ENCODE assay signal across 28 mouse cellular contexts in the genomic region with DNA sequence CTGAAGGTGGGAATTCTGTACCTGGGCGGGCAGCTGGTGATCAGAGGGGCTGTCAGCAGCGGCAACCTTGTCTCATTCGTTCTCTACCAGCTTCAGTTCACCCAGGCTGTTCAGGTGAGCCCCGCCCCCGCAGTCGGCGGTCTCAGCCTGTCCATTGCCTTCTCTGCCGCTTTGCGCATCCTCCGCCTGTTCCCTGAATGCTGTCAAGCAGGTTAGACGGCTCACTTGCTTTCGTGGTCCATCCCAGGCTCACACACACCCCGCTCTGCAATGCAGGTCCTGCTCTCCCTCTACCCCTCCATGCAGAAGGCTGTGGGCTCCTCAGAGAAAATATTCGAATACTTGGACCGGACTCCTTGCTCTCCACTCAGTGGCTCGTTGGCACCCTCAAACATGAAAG. TPM values are rescaled to one million over a fixed set of nuclear protein-coding genes. Genes with fewer than 3 reads are reported as not detected.
DNase-seq lines count a peak whose midpoint lies in the region; ATAC-seq lines count a peak whose summit lies in the region.
"Had no signal": no experiment of that assay in that cellular context is flagged by ENCODE, and none has a peak within 500 bp of the region (broad histone marks: within the 10 kb centered on the region; RNA-seq: fewer than 3 reads in every experiment).

No protein-coding gene starts in this region.

- no peaks in the 10 kb centered on the region for H3K36me3 ChIP-seq in intestine, embryonic 16.5 days (ENCODE audit: control insufficient read depth, insufficient read depth, low read length)
- H3K36me3 ChIP-seq in intestine, embryonic 15.5 days, result no peaks in the 10 kb centered on the region
- no peaks in the 10 kb centered on the region for H3K36me3 ChIP-seq in embryonic facial prominence, embryonic 10.5 days (replicated peaks)
- H3K36me3 ChIP-seq: heart, embryonic 15.5 days; kidney, embryonic 15.5 days; limb, embryonic 10.5 days; liver, embryonic 15.5 days; midbrain, embryonic 15.5 days; neural tube, embryonic 12.5 days had no signal

- 21% methylated on average over 16 of the region's 16 CpGs for WGBS in intestine, embryonic 16.5 days
- WGBS in intestine, embryonic 15.5 days, result 23% methylated on average over 16 of the region's 16 CpGs
- WGBS in embryonic facial prominence, embryonic 10.5 days, result 24% methylated on average over 16 of the region's 16 CpGs

- ATAC-seq in intestine, embryonic 16.5 days, result peak; percentile 22; the same call in 1 of the 2 replicates
- no peak for ATAC-seq in intestine, embryonic 15.5 days
- ATAC-seq: inflammation-experienced regulatory T-cells, adult 6 months; midbrain, embryonic 15.5 days had no signal

- no peaks in the 10 kb centered on the region for H3K9me3 ChIP-seq in intestine, embryonic 16.5 days (ENCODE audit: control insufficient read depth, low read length)
- no peaks in the 10 kb centered on the region for H3K9me3 ChIP-seq in intestine, embryonic 15.5 days
- no peaks in the 10 kb centered on the region for H3K9me3 ChIP-seq in embryonic facial prominence, embryonic 10.5 days
- H3K9me3 ChIP-seq: heart, embryonic 15.5 days; kidney, embryonic 15.5 days; limb, embryonic 10.5 days; liver, embryonic 15.5 days; megakaryocyte, embryonic 14.5 days; midbrain, embryonic 15.5 days; neural tube, embryonic 12.5 days had no signal

- H3K27ac ChIP-seq in intestine, embryonic 16.5 days (ENCODE audit: low read length), result no peak overlapping the region
- H3K27ac ChIP-seq in intestine, embryonic 15.5 days, result no peak overlapping the region
- H3K27ac ChIP-seq in embryonic facial prominence, embryonic 10.5 days (replicated peaks), result no peak overlapping the region
- H3K27ac ChIP-seq: heart, embryonic 15.5 days; hindbrain, embryonic 14.5 days; kidney, embryonic 15.5 days; limb, embryonic 10.5 days; liver, embryonic 15.5 days; midbrain, embryonic 15.5 days; neural tube, embryonic 12.5 days had no signal

- DNase-seq in urinary bladder, postnatal 14 days (ENCODE audit: low spot score), result peak; percentile 75
- no peak for DNase-seq in urinary bladder, postnatal 10 days (ENCODE audit: low spot score)
- peak; percentile 48 for DNase-seq in embryonic facial prominence, embryonic 10.5 days (ENCODE audit: low spot score)
- peak; percentile 21 for DNase-seq in mesoderm, embryonic 11.5 days (ENCODE audit: low read depth, low spot score)
- DNase-seq in cerebellum, adult 11-12 months, result no peak
- DNase-seq in spleen, postnatal 36 days (ENCODE audit: low spot score in 2 of 2), result no peak
- DNase-seq: adrenal gland, postnatal 36 days; B cell, adult 2 months; cerebellum, adult 11 months; cerebellum, postnatal 10 days; gastrocnemius, postnatal 25 days; heart, postnatal 4 days; kidney, postnatal 36 days; layer of hippocampus, adult 9-11 months; liver; lung, postnatal 10 days; right cerebral cortex, postnatal 14 days had no signal

- H3K4me1 ChIP-seq in intestine, embryonic 16.5 days (ENCODE audit: control insufficient read depth, insufficient read depth, low read length), result peaks cover 8% of the 10 kb centered on the region; the same call in 1 of the 2 replicates
- H3K4me1 ChIP-seq in intestine, embryonic 15.5 days (replicated peaks), result peaks cover 9% of the 10 kb centered on the region
- H3K4me1 ChIP-seq in embryonic facial prominence, embryonic 10.5 days, result peaks cover 13% of the 10 kb centered on the region

- peaks cover 13% of the 10 kb centered on the region for H3K27me3 ChIP-seq in intestine, embryonic 16.5 days (replicated peaks; ENCODE audit: control insufficient read depth, insufficient read depth, low read length)
- peaks cover 47% of the 10 kb centered on the region for H3K27me3 ChIP-seq in intestine, embryonic 15.5 days (replicated peaks)
- peaks cover 99% of the 10 kb centered on the region for H3K27me3 ChIP-seq in embryonic facial prominence, embryonic 10.5 days (replicated peaks; ENCODE audit: low read depth, poor library complexity, severe bottlenecking)
- H3K27me3 ChIP-seq: megakaryocyte, embryonic 14.5 days had no signal

- H3K4me2 ChIP-seq in intestine, embryonic 16.5 days (ENCODE audit: low read depth, low read length), result no peak overlapping the region
- no peak overlapping the region for H3K4me2 ChIP-seq in intestine, embryonic 15.5 days (replicated peaks)
- H3K4me2 ChIP-seq: heart, embryonic 15.5 days; hindbrain, embryonic 14.5 days; kidney, embryonic 15.5 days; liver, embryonic 15.5 days; midbrain, embryonic 15.5 days; neural tube, embryonic 12.5 days had no signal

- no peak overlapping the region for H3K4me3 ChIP-seq in intestine, embryonic 16.5 days (ENCODE audit: low read length)
- no peak overlapping the region for H3K4me3 ChIP-seq in intestine, embryonic 15.5 days (replicated peaks)
- no peak overlapping the region for H3K4me3 ChIP-seq in embryonic facial prominence, embryonic 10.5 days
- H3K4me3 ChIP-seq: heart, embryonic 15.5 days; kidney, embryonic 15.5 days; limb, embryonic 10.5 days; liver, embryonic 15.5 days; megakaryocyte, embryonic 14.5 days; midbrain, embryonic 15.5 days; neural tube, embryonic 12.5 days had no signal

- H3K9ac ChIP-seq in intestine, embryonic 16.5 days (ENCODE audit: low read depth, low read length), result no peak overlapping the region
- no peak overlapping the region for H3K9ac ChIP-seq in intestine, embryonic 15.5 days
- H3K9ac ChIP-seq: heart, embryonic 15.5 days; hindbrain, embryonic 14.5 days; kidney, embryonic 15.5 days; liver, embryonic 15.5 days; midbrain, embryonic 15.5 days; neural tube, embryonic 12.5 days had no signal

RNA-seq across cellular contexts. Expression of gene Psmb8, which starts 4.7 kb away (rescaled TPM):
- 20.7 and 23.1 TPM in 2 replicates for polyA plus RNA-seq in intestine, embryonic 16.5 days (2015; fragmentation: Nextera tagmentation; extraction: Ambion mirVana)
- polyA plus RNA-seq in intestine, embryonic 15.5 days (2015; fragmentation: Nextera tagmentation; extraction: Ambion mirVana), result 15.5 and 16.9 TPM in 2 replicates
- polyA plus RNA-seq in embryonic facial prominence, embryonic 10.5 days (2016; fragmentation: Nextera tagmentation; extraction: Ambion mirVana), result 1.3 and 1.7 TPM in 2 replicates

RNA-seq across cellular contexts. Expression of gene Psmb9, which starts 5.3 kb away (rescaled TPM):
- polyA plus RNA-seq in intestine, embryonic 16.5 days (2015; fragmentation: Nextera tagmentation; extraction: Ambion mirVana), result 13.4 and 15.3 TPM in 2 replicates
- polyA plus RNA-seq in intestine, embryonic 15.5 days (2015; fragmentation: Nextera tagmentation; extraction: Ambion mirVana), result 9.3 and 9.4 TPM in 2 replicates
- 0.57 and 0.93 TPM in 2 replicates for polyA plus RNA-seq in embryonic facial prominence, embryonic 10.5 days (2016; fragmentation: Nextera tagmentation; extraction: Ambion mirVana)

RNA-seq across cellular contexts. Expression of gene Tap1, which starts 5.5 kb away (rescaled TPM):
- polyA plus RNA-seq in intestine, embryonic 16.5 days (2015; fragmentation: Nextera tagmentation; extraction: Ambion mirVana), result 8.4 and 8.5 TPM in 2 replicates
- polyA plus RNA-seq in intestine, embryonic 15.5 days (2015; fragmentation: Nextera tagmentation; extraction: Ambion mirVana), result 6.2 and 6.9 TPM in 2 replicates
- 2.8 and 2.9 TPM in 2 replicates for polyA plus RNA-seq in embryonic facial prominence, embryonic 10.5 days (2016; fragmentation: Nextera tagmentation; extraction: Ambion mirVana)

RNA-seq across cellular contexts. Expression of gene Tap2, which starts 10.5 kb away (rescaled TPM):
- polyA plus RNA-seq in intestine, embryonic 16.5 days (2015; fragmentation: Nextera tagmentation; extraction: Ambion mirVana), result 7.2 and 9.1 TPM in 2 replicates
- 5.3 and 5.6 TPM in 2 replicates for polyA plus RNA-seq in intestine, embryonic 15.5 days (2015; fragmentation: Nextera tagmentation; extraction: Ambion mirVana)
- polyA plus RNA-seq in embryonic facial prominence, embryonic 10.5 days (2016; fragmentation: Nextera tagmentation; extraction: Ambion mirVana), result 0.56 and 1.1 TPM in 2 replicates

RNA-seq across cellular contexts. Expression of gene H2-DMb1, which starts 40.0 kb away (rescaled TPM):
- polyA plus RNA-seq in intestine, embryonic 16.5 days (2015; fragmentation: Nextera tagmentation; extraction: Ambion mirVana), result 3.0 and 3.6 TPM in 2 replicates
- polyA plus RNA-seq in intestine, embryonic 15.5 days (2015; fragmentation: Nextera tagmentation; extraction: Ambion mirVana), result 3.2 TPM in 2 replicates
- 0.52 and 0.55 TPM in 2 replicates for polyA plus RNA-seq in embryonic facial prominence, embryonic 10.5 days (2016; fragmentation: Nextera tagmentation; extraction: Ambion mirVana)

Comparison
In these comparisons a context has a peak if more than half of its experiments do, and no peak if none do; other contexts are left out.
1. DNase-seq: peak in urinary bladder, postnatal 14 days (single experiment), embryonic facial prominence, embryonic 10.5 days (single experiment) and mesoderm, embryonic 11.5 days (single experiment); none in urinary bladder, postnatal 10 days (single experiment), cerebellum, adult 11-12 months (single experiment) and spleen, postnatal 36 days (0 of 2).